Mouse (Mus musculus) heart, adult 2 months (tissue): ENCODE results near the gene Hs6st1. TPM values are rescaled to one million over a fixed set of nuclear protein-coding genes. Genes with fewer than 3 reads are reported as not detected.
A peak's percentile ranks its signal among the peaks of the same experiment; 100 is the strongest.

Experiments
- DNase-seq, 2 experiments: peaks; one replicate each; pipeline ENCODE4 v3.0.0; 2021
- H3K27ac ChIP-seq: fragments of 200-600 bp; 2 replicates; pipeline ENCODE4 v1.8.1; 2022
- H3K27me3 ChIP-seq: fragments of 200-500 bp; 2 replicates; pipeline ENCODE4 v1.6.1; 2012; ENCODE audit warnings: mild to moderate bottlenecking, low read length, inconsistent platforms, mixed read lengths; ENCODE audit not compliant: control insufficient read depth, insufficient read depth
- H3K36me3 ChIP-seq: fragments of 200-500 bp; 2 replicates; pipeline ENCODE4 v1.6.1; 2012; ENCODE audit warnings: low read length, inconsistent platforms; ENCODE audit not compliant: control insufficient read depth, insufficient read depth
- H3K4me1 ChIP-seq: fragments of 200-500 bp; 2 replicates; pipeline ENCODE4 v1.6.1; 2011; ENCODE audit warnings: low read length; ENCODE audit not compliant: control insufficient read depth, insufficient read depth
- H3K4me3 ChIP-seq: fragments of 200-600 bp; 2 replicates; pipeline ENCODE4 v1.8.1; 2022
- H3K79me2 ChIP-seq: fragments of 200-500 bp; replicated peaks from 2 replicates; pipeline ENCODE4 v1.6.1; 2012; ENCODE audit warnings: mild to moderate bottlenecking, inconsistent platforms, low read length, moderate library complexity, mixed read lengths; ENCODE audit not compliant: control insufficient read depth, insufficient read depth
- H3K9ac ChIP-seq: fragments of 200-500 bp; 2 replicates; pipeline ENCODE4 v1.6.1; 2012; ENCODE audit warnings: low read depth, mild to moderate bottlenecking, control low read depth, inconsistent platforms, low read length, mixed read lengths
- CTCF ChIP-seq: fragments of 200-600 bp; IDR thresholded peaks from 2 replicates; pipeline ENCODE4 v1.8.1; 2022; ENCODE audit warnings: antibody characterized with exemption, mild to moderate bottlenecking, moderate library complexity
- EP300 ChIP-seq: fragments of 200-500 bp; IDR thresholded peaks from 2 replicates; pipeline ENCODE4 v1.6.1; 2011; ENCODE audit warnings: low read depth, low read length, control low read depth; ENCODE audit not compliant: insufficient read depth
- POLR2A ChIP-seq: fragments of 200-500 bp; IDR thresholded peaks from 2 replicates; pipeline ENCODE4 v1.6.1; 2011; ENCODE audit warnings: mild to moderate bottlenecking, low read depth, low read length, control low read depth; ENCODE audit not compliant: insufficient read depth
- WGBS: fragments of 180-500 bp; shearing (Covaris S2); methylation state at CpG from one replicate; pipeline ENCODE4 v1.1.7; 2018; 5-methylcytosine and 5-hydroxymethylcytosine counted together
- intact Hi-C: fragments of 180-260 bp; cut with DNase I; formaldehyde crosslinking; loops from one replicate; pipeline ENCODE4 v1.15.1; 2025
- polyA plus RNA-seq: library from polyadenylated mRNA; depleted of rRNA; stranded (reverse); fragments of >200 nt; gene quantifications from 2 replicates; pipeline ENCODE4 v1.2.3, GENCODE M21; 2012
- total RNA-seq, 2 experiments: library from RNA; stranded (reverse); gene quantifications; 2 replicates each; pipeline ENCODE4 v1.2.3; 2021

Hs6st1 gene
- total and polyA plus RNA-seq, 3 experiments, result 22.8 to 25.3 (median 23.0) TPM

- no peak for TF ChIP-seq POLR2A
- TF ChIP-seq EP300, result no peak
- no peak for TF ChIP-seq CTCF
- Histone ChIP-seq H3K4me3 (no peak overlapping the region), H3K9ac (no peak overlapping the region), H3K36me3 (no peaks in the 10 kb centered on the region), H3K27me3 (no peaks in the 10 kb centered on the region), H3K4me1 (peaks cover 26% of the 10 kb centered on the region), H3K79me2 (peaks cover 3% of the 10 kb centered on the region), H3K27ac (no peak overlapping the region; the same call in 1 of the 2 replicates)
- 96% methylated on average over 5 of the region's 5 CpGs for WGBS
- no peak for DNase-seq
- intact Hi-C loops, result loop anchor here (10.0 kb wide), 1 partner anchor 291 kb away; the partner anchor contains the start of gene Kansl3
Measured at GRCm38 (mm10) chr1:36074197-36074596, 6.0 kb downstream of the Hs6st1 start.

DNA sequence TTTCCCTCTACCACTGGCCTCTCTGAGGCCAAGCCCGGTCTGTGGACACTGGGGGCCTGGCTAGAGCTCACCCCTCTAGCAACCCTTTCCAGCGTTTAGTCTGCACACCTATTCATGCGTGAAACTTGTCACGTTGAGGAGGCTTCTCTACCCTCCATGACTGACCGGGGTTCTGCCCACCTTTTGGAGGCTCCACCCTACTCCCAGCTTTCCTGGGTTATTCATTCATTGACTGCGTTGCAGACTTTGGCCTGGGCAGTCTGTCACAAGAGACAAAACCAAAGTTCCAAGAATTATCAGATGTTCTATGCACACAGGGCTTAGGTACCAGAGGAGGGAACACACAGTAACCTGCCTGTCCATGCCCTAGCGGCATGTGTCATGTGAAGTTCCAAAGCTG lies 6.8 kb downstream of the Hs6st1 start:
- 63% methylated on average over 7 of the region's 7 CpGs for WGBS
- intact Hi-C loops, result loop anchor here (10.0 kb wide), 1 partner anchor 290 kb away; the partner anchor contains the start of gene Kansl3

GRCm38 (mm10) chr1:36075652-36076051 lies 7.5 kb downstream of the Hs6st1 start:
- H3K27ac ChIP-seq, result no peak overlapping the region
- intact Hi-C loops, result loop anchor here (10.0 kb wide), 1 partner anchor 289 kb away; the partner anchor contains the start of gene Kansl3
- no peak overlapping the region for H3K4me3 ChIP-seq
- no peak for DNase-seq
- H3K9ac ChIP-seq, result no peak overlapping the region
- no peak for TF ChIP-seq EP300
- TF ChIP-seq CTCF, result no peak
- no peak for TF ChIP-seq POLR2A
- no peaks in the 10 kb centered on the region for H3K36me3 ChIP-seq
- H3K4me1 ChIP-seq, result peaks cover 22% of the 10 kb centered on the region
- H3K27me3 ChIP-seq, result no peaks in the 10 kb centered on the region
- WGBS, result 95% methylated on average over 5 of the region's 5 CpGs
- peaks cover 3% of the 10 kb centered on the region for H3K79me2 ChIP-seq

More for the DNA sequence above, 6.8 kb downstream of the Hs6st1 start:
- no peak overlapping the region for H3K9ac ChIP-seq
- no peak overlapping the region; the same call in 1 of the 2 replicates for H3K27ac ChIP-seq
- TF ChIP-seq EP300 (no peak), POLR2A (no peak), CTCF (no peak)
- H3K36me3 ChIP-seq, result no peaks in the 10 kb centered on the region
- H3K27me3 ChIP-seq, result no peaks in the 10 kb centered on the region
- DNase-seq, result no peak
- H3K4me1 ChIP-seq, result peaks cover 26% of the 10 kb centered on the region
- peaks cover 3% of the 10 kb centered on the region for H3K79me2 ChIP-seq
- H3K4me3 ChIP-seq, result no peak overlapping the region

- no peak for TF ChIP-seq CTCF
- TF ChIP-seq EP300, result no peak
- TF ChIP-seq POLR2A, result no peak
- 86% methylated on average over 6 of the region's 6 CpGs for WGBS
Measured at GRCm38 (mm10) chr1:36077084-36077483, 8.9 kb downstream of the Hs6st1 start.

GRCm38 (mm10) chr1:36078250-36078649 lies 10.1 kb downstream of the Hs6st1 start:
- no peaks in the 10 kb centered on the region for H3K36me3 ChIP-seq
- no peak for DNase-seq
- WGBS, result 100% methylated on average over 1 of the region's 1 CpGs

More at GRCm38 (mm10) chr1:36077084-36077483, 8.9 kb downstream of the Hs6st1 start:
- no peak overlapping the region for H3K4me3 ChIP-seq
- intact Hi-C loops, result loop anchor here (10.0 kb wide), 1 partner anchor 288 kb away; the partner anchor contains the start of gene Kansl3
- no peak overlapping the region for H3K9ac ChIP-seq
- H3K27me3 ChIP-seq, result no peaks in the 10 kb centered on the region
- H3K79me2 ChIP-seq, result peaks cover 3% of the 10 kb centered on the region
- no peak for DNase-seq
- H3K36me3 ChIP-seq, result no peaks in the 10 kb centered on the region
- peaks cover 19% of the 10 kb centered on the region for H3K4me1 ChIP-seq
- no peak overlapping the region for H3K27ac ChIP-seq

GRCm38 (mm10) chr1:36079679-36080078 lies 11.5 kb downstream of the Hs6st1 start:
- peaks cover 3% of the 10 kb centered on the region for H3K79me2 ChIP-seq
- no peak overlapping the region for H3K9ac ChIP-seq
- intact Hi-C loops, result loop anchor here (10.0 kb wide), 1 partner anchor 285 kb away; the partner anchor contains the start of gene Kansl3
- no peaks in the 10 kb centered on the region for H3K36me3 ChIP-seq
- TF ChIP-seq POLR2A, result no peak
- peak; percentile 70 for TF ChIP-seq EP300
- no peak overlapping the region for H3K4me3 ChIP-seq
- peak; percentile 59 to 67 for DNase-seq
- H3K4me1 ChIP-seq, result peaks cover 10% of the 10 kb centered on the region; the same call in 1 of the 2 replicates
- no peaks in the 10 kb centered on the region for H3K27me3 ChIP-seq
- WGBS, result 25% methylated on average over 8 of the region's 8 CpGs
- H3K27ac ChIP-seq, result peak overlapping the region; percentile 68

More at GRCm38 (mm10) chr1:36078250-36078649, 10.1 kb downstream of the Hs6st1 start:
- no peak overlapping the region for H3K9ac ChIP-seq
- H3K79me2 ChIP-seq, result peaks cover 3% of the 10 kb centered on the region
- intact Hi-C loops, result loop anchor here (10.0 kb wide), 1 partner anchor 287 kb away; the partner anchor contains the start of gene Kansl3
- H3K4me1 ChIP-seq, result peaks cover 16% of the 10 kb centered on the region
- no peak for TF ChIP-seq EP300
- TF ChIP-seq CTCF, result no peak
- no peak for TF ChIP-seq POLR2A
- H3K27me3 ChIP-seq, result no peaks in the 10 kb centered on the region
- no peak overlapping the region for H3K4me3 ChIP-seq
- H3K27ac ChIP-seq, result no peak overlapping the region
